Mouse (Mus musculus): ENCODE data around the gene Pax5. TPM values are rescaled to one million over a fixed set of nuclear protein-coding genes. Genes with fewer than 3 reads are reported as not detected.

The Pax5 gene
- total RNA-seq, 2 experiments from 2014 or later, result 2.9 to 5.5 TPM

- no peak for DNase-seq
Observed at GRCm38 (mm10) chr4:44667369-44667768, 42.9 kb downstream of the Pax5 start.

DNA sequence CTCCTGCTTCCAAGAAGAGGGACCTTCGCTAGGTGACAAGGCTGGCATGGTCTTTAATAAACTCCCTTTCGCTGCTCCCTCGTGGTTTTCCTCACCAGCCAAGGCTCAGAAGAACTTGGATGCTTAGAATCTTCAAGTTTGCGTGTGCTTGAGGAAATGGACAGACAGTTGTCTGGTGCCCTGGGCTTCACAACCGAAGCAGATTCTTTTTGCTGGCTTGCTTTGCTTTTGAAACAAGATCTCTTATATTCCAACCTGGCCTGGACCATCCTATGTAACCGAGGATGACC, 45.6 kb downstream of the Pax5 start:
- DNase-seq, result no peak

DNA sequence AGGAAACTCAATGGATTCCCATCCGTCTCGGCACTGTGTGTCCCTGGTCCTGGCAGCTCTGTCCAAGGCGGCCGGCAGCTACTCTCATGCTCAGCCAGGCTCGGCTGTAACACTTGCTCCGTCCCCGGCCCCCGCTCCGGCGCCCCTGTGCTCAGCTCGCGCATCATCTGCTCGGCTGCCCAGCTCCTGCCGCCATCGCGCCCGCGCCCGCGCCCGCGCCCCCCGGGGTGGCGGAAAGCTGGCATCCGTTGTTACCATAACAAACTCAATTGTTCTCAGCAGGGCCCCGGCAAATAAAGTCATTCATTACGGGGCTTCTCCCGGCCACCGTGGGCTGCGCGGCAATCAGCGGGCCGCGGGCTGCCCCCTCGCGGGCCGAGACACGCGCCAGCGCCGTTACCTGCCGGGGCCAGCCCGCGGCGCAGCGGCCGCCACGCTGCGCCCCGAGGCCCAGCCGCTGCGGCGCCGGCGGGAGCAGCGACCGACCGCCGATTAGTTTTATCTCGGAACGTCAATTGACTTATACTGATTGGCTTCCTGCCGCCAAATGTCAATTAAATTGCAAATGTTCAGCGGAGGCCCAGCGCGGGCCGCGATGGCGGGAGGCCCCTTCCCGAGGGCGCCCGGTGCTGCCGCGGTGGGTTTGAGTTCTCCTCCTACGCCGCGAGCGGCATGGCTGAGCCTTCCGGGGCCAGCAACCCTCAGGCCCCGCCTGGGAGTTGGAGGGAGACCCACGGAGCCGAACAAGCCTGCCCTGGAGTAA, 46.1 kb downstream of the Pax5 start:
- peak; percentile 33 for DNase-seq

GRCm38 (mm10) chr4:44663489-44663888, 46.8 kb downstream of the Pax5 start:
- no peak for DNase-seq

DNA sequence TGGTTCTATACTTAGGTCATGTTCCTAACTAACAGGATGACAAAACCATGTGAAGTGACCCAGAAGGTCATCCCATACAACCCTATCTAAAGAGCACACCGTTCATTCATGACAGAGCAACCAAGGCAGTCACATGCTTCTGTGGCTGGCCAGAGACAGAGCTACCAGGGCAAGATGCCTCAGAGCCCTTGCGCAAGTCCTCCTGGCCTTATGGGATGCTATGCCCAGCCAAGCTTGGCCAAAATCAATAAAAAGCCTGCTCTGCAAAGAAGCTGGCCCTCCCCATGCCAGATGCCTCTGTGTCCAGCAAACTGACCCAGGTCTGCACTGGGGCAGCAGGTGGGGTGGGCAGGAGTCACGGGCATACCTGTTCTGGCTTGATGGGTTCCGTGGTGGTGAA, 65.1 kb downstream of the Pax5 start:
- DNase-seq, result peak; percentile 31

DNA sequence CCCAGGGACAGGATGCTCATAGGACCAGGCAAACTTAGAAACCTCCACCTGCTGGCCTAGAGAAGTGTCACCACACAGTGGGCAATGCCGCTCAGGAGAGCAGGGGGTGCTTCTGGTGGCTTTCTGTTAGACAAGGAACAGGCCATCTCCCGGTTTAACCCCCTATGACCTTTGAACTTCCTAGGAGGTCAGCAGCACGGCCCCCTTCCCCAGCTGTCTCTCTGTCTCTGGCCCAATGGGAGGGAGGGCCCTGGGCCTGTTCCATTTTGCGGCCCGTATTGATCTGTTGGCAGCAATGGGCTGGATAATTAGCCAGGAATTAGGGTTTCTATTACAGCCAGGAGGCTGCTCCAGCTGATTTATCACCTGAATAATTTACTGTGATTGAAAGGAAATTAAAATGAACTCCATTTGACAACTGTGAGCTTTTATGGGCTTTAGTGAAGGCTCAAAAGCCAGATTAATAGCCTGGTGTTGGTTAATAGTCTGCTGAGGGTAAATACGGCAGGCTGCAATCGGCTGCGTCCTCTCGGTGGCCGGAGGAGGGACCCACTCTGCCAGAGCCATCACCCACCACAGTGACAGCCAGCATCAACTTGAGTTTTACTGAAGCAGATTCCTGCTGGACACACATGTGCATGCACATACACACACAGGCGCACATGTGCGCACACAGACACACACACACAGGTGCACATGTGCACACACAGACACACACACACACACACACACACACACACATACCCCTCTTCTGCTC, 68.3 kb downstream of the Pax5 start:
- DNase-seq, result no peak

GRCm38 (mm10) chr4:44635618-44636017, 74.7 kb downstream of the Pax5 start:
- peak; percentile 9 for DNase-seq

DNA sequence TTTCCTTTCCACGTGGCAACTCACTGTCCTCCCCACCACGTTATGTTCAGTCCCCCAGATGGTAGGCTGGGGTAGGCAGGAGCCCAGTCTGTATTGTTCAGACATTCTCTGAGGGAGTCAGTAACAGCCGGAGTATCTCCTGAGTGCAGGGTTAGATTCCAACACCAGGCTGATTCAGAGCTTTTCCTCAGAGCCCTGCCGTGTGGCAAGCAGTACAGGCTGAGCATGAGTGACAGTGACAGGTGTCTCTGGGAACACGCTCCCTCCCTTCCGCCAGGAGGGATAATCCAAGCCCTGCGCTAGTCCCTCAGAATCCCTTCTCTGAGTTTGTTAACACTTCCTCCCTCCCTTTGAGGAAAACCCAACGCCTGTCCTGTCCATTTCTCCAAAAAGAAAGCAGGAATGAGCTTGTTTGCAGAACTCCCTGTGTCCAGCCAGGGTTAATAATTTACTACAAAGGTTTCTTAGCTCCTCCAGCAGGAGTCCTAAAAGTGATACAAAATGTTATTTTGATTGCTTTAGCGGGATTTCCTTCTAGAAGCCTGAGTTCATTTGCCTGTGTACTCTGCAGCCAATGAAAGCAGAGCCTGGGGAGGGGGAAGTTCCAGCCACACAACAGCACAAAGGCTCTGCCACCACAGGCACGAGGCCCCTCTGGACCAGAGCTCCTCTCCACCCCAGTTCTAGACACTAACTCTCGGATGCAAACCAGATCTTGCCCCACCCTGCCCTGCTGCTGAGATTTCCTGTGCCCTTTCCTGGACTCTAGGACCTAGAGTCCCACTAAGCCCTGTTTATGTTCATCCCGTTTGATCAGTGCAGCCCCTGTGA, 76.4 kb downstream of the Pax5 start:
- no peak for DNase-seq

DNA sequence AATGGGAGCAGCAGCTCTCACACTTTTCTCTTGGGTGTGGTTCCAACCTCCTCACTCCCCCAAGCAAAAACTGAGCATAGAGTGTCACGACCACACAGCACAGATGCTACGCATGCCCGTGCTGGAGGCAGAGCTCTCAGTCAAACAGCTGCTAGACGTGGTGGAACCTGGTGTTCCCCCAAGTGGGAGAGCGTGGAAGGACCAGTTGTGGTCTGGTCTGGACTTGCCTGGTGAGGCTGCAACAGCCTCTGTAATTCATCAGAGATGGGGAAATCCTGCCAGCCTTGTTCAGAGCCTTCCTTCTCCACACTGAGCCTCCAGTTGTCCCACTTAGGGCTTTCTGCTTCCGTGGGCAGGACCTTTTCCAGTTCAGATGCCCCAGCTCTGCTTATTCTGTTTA, 80.2 kb downstream of the Pax5 start:
- no peak for DNase-seq

GRCm38 (mm10) chr4:44627890-44628289, 82.4 kb downstream of the Pax5 start:
- no peak for DNase-seq

- DNase-seq, result no peak
Observed at GRCm38 (mm10) chr4:44625108-44625424, 85.2 kb downstream of the Pax5 start.

DNA sequence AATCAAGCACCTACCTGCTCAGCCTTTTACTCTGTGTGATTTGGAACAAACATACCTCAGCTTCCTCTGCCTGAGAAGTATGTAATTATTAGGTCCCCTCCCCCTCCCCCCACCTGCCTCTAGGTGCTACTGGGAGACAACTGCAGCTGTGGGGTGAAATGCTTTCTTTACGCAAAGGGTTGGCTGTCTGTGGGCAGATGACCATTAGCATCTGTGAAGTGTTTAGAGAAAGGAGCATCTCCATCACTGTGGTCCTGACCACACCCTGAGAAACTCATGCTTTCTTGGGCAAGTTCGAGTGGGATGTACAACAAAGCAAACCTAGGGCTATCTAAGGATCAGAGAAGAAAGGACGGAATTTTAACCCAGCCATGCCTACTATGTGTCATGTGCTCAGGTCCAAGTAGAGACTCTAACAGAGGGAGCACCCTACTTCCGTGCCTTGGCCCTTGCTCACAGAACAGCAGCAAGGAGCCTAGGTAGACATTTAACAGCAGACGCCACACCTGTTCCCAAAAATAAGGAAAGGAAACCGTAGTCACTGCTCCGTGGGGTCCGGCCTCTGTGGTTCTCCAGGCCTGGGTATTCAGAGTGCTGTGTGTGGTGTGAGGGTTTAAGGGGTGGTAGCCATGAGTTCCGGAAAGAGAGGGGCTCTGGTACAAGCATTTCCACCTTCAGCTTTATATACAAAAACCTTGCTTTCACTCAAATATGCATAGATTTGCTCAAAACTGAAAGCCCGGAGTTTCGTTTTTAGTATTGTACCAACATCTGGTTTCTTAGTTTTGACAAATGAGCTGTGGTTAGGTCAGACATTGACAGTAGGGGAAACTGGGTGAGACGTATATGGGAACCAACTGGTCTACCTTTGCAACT, 85.8 kb downstream of the Pax5 start:
- no peak for DNase-seq

- no peak for DNase-seq
Observed at GRCm38 (mm10) chr4:44623435-44623727, 86.9 kb downstream of the Pax5 start.

GRCm38 (mm10) chr4:44622682-44623434, 87.4 kb downstream of the Pax5 start:
- DNase-seq, result no peak

GRCm38 (mm10) chr4:44620241-44620640, 90.0 kb downstream of the Pax5 start:
- no peak for DNase-seq

DNA sequence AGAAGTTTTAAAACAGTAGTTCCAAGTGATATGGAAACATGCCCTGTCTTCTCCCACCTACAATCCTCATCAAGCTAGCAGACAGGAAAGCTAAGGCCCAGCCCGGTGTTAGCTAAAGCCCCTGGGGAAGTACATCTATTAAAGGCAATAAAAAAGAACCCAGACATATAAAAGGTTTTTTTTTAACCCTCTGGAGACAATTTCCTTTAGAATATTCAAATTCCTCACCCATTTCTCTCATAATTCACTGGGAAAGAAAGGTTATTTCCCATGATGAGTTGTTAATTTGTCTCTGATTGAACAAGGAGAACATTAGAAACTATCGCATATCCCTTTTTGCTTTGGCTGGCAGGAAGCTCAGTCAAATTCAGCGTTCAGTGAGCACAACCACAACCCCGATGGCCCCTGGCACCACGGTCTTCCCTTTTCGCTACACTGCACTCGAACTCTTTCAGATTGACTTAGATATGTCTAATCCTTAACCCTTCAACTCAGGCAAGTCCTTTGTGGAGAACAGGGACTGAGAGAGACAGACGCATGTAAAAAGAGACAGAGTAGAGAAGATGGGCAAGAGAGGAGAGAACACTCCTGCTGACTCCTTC, 96.1 kb downstream of the Pax5 start:
- DNase-seq, result no peak

DNA sequence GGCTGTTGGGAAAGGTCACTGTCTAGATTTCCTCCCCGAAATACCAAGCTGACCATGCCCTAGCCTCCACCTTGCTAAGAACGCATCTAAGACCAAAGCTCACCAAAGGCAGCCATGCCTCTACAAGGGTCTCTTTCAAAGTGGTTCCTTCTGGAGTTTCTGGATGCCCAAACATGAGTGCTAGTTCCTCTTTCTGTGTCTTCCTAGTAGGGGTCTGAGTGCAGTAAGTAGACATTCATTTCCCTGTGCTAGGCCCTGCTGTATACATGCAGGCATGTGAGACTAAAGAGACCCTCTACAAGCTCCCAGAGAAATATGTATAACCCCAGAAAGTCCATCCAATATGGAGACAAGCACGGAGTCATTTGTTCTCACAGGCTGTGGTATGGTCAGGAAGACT, 97.9 kb downstream of the Pax5 start:
- DNase-seq, result no peak

DNA sequence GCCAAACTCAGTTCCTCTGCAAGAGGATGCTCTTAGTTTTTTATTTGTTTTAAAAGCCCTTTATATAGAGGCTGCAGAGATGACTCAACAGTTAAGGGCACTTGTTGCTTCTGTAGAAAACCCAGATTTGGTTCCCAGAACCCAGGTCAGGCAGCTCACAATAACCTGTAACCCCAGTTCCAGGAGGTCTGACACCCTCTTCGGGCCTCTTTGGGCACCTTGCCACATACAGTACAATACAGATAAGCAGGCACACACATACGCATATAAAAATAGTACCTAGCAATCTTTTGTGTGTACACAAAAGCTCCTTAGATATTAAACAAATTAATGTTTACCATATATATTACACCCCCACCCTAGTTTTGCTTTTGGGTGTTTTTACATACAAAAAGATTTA, 104.8 kb downstream of the Pax5 start:
- DNase-seq, result no peak

DNA sequence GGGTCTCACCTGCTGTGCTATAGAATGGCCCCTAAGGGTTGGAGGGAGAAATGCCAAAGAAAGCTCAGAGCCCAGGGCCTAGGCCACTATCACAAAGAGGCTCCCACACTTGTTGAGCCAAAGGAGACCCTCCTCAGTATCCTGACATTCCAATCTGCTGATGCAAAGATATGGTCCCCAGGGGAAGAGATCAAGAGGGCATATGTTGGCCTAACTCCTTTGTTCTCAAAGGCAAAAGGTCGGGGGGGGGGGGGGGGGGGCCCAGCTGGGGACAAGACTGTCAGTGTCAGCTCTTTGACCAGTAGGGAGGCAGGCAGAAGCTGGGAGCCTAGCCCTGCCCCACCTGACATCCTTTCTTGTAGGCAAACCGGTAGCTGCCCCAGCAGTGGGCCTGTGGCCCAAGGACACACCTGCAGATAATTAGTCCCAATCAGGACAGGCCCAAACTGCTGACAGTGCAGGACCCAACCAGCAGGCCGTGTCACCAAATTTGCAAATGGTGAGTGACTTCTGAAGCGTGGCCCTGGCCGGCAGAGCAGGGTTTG, 108.0 kb downstream of the Pax5 start:
- no peak for DNase-seq

DNA sequence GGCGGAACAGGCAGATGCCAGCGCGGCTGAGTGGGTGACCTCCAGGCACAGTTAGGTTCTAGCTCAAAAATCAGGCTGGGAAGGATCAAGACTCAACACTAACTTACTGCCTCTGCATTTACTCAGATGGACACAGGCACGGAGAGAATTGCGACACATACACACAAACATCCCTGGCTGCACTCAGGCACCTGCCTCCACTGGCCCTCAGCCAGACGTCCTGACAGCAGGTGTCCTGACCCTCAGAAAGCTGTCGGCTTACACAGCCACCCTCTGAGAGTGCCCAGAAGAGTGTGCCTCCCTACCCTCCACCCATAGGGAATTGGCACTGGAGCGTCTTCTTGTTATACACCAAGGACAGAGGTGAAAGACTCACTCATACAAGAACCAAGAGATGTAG, 108.9 kb downstream of the Pax5 start:
- DNase-seq, result no peak

GRCm38 (mm10) chr4:44600875-44601274, 109.4 kb downstream of the Pax5 start:
- peak; percentile 9 for DNase-seq
